Mouse (Mus musculus) neural tube, embryonic 15.5 days (tissue): Measurements from ENCODE around the gene Atp5g2. TPM values are rescaled to one million over a fixed set of nuclear protein-coding genes. Genes with fewer than 3 reads are reported as not detected.

Experiments used
- ATAC-seq: fragments of 200-750 bp; cut with Nextera tagmentation; 2 replicates; pipeline ENCODE4 v1.8.0; 2017; ENCODE audit warnings: mild to moderate bottlenecking, moderate TSS enrichment, moderate library complexity; ENCODE audit not compliant: low FRiP score
- H3K27ac ChIP-seq: fragments of 300-500 bp; sonication (generic); replicated peaks from 2 replicates; pipeline ENCODE4 v1.5.1; 2015; ENCODE audit warnings: mild to moderate bottlenecking, inconsistent platforms
- H3K27me3 ChIP-seq: fragments of 300-500 bp; sonication (generic); replicated peaks from 2 replicates; pipeline ENCODE4 v1.6.1; 2015; ENCODE audit warnings: inconsistent platforms
- H3K36me3 ChIP-seq: fragments of 300-500 bp; sonication (generic); 2 replicates; pipeline ENCODE4 v1.6.1; 2015; ENCODE audit warnings: inconsistent platforms
- H3K4me1 ChIP-seq: fragments of 300-500 bp; sonication (generic); 2 replicates; pipeline ENCODE4 v1.6.1; 2015; ENCODE audit warnings: inconsistent platforms
- H3K4me2 ChIP-seq: fragments of 300-500 bp; sonication (generic); 2 replicates; pipeline ENCODE4 v1.6.1; 2015; ENCODE audit warnings: inconsistent platforms, mild to moderate bottlenecking, moderate library complexity
- H3K4me3 ChIP-seq: fragments of 300-500 bp; sonication (generic); replicated peaks from 2 replicates; pipeline ENCODE4 v1.5.1; 2015; ENCODE audit warnings: mild to moderate bottlenecking, inconsistent platforms
- H3K9ac ChIP-seq: fragments of 300-500 bp; sonication (generic); replicated peaks from 2 replicates; pipeline ENCODE4 v1.6.1; 2015; ENCODE audit warnings: mild to moderate bottlenecking, inconsistent platforms
- H3K9me3 ChIP-seq: fragments of 300-500 bp; sonication (generic); replicated peaks from 2 replicates; pipeline ENCODE4 v1.6.1; 2016; ENCODE audit warnings: inconsistent platforms
- WGBS: fragments of 180-500 bp; shearing (Covaris S2); methylation state at CpG from one replicate; pipeline ENCODE4 v1.1.7; 2015; ENCODE audit warnings: mixed read lengths; 5-methylcytosine and 5-hydroxymethylcytosine counted together
- polyA plus RNA-seq: library from polyadenylated mRNA; unstranded; fragments of >200 nt; fragmentation: Nextera tagmentation; extraction: Ambion mirVana; gene quantifications from 2 replicates; pipeline ENCODE4 v1.2.1, GENCODE M21; 2015

Atp5g2 gene
- 49.7 and 63.7 TPM in 2 replicates for polyA plus RNA-seq

- H3K9ac ChIP-seq, result peak within 1 kb of the TSS; percentile 54
- H3K4me1 ChIP-seq, result peaks cover 46% of the 10 kb centered on the region
- H3K9me3 ChIP-seq, result no peaks in the 10 kb centered on the region
- H3K36me3 ChIP-seq, result peaks cover 2% of the 10 kb centered on the region
- peak within 1 kb of the TSS; percentile 97 for H3K27ac ChIP-seq
- under 1% methylated on average over 37 of the region's 37 CpGs for WGBS
- H3K27me3 ChIP-seq, result no peaks in the 10 kb centered on the region
- peak within 1 kb of the TSS; percentile 40 for H3K4me3 ChIP-seq
- peak within 1 kb of the TSS; percentile 76 for H3K4me2 ChIP-seq
- peak; percentile 12; the same call in 1 of the 2 replicates for ATAC-seq
Observed at GRCm38 (mm10) chr15:102672215-102673071, at the start of gene Atp5g2. Gene Atp5g2, minus strand, starts transcription at chr15:102672352.

- Histone ChIP-seq H3K9ac (peak overlapping the region; percentile 67), H3K9me3 (no peaks in the 10 kb centered on the region), H3K27ac (peak overlapping the region; percentile 18; the same call in 1 of the 2 replicates), H3K27me3 (no peaks in the 10 kb centered on the region), H3K4me2 (peak overlapping the region; percentile 73), H3K4me3 (peak overlapping the region; percentile 76), H3K36me3 (peaks cover 16% of the 10 kb centered on the region), H3K4me1 (peaks cover 19% of the 10 kb centered on the region)
- ATAC-seq, result peak; percentile 14; the same call in 1 of the 2 replicates
- 20% methylated on average over 14 of the region's 14 CpGs for WGBS
Observed at GRCm38 (mm10) chr15:102721016-102721898, 49.1 kb upstream of the Atp5g2 start.

DNA sequence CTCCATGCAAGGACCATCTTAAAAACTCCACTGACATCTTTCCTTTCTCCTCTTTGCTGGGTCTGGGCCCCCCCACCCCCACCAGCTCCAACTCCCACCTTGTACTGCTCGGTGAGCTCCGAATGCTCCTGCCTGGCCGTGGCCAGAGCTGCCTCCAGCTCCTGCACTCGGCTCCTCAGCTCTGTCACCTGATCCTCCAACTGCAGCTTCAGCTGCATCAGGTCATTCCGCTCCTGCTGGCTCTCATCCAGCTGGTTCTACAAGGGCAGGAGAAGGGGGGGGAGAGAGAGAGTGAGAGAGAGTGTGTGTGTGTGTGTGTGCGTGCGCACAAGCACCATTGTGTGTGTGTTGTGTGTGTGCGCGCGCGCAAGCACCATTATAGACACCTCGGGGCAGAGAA is 44.0 kb upstream of the Atp5g2 start:
- H3K9ac ChIP-seq, result no peak overlapping the region
- peaks cover 59% of the 10 kb centered on the region for H3K36me3 ChIP-seq
- no peak for ATAC-seq
- H3K27me3 ChIP-seq, result no peaks in the 10 kb centered on the region
- H3K4me3 ChIP-seq, result no peak overlapping the region
- no peak overlapping the region for H3K4me2 ChIP-seq
- no peaks in the 10 kb centered on the region for H3K9me3 ChIP-seq
- no peak overlapping the region for H3K27ac ChIP-seq
- WGBS, result 62% methylated on average over 12 of the region's 12 CpGs
- peaks cover 9% of the 10 kb centered on the region for H3K4me1 ChIP-seq

- H3K27me3 ChIP-seq, result no peaks in the 10 kb centered on the region
- H3K4me1 ChIP-seq, result peaks cover 29% of the 10 kb centered on the region
- no peaks in the 10 kb centered on the region for H3K9me3 ChIP-seq
- H3K4me3 ChIP-seq, result no peak overlapping the region
- WGBS, result 40% methylated on average over 6 of the region's 6 CpGs
- peak overlapping the region; percentile 41; the same call in 1 of the 2 replicates for H3K27ac ChIP-seq
- H3K36me3 ChIP-seq, result peaks cover 48% of the 10 kb centered on the region
- no peak for ATAC-seq
- no peak overlapping the region for H3K4me2 ChIP-seq
- H3K9ac ChIP-seq, result no peak overlapping the region
Observed at GRCm38 (mm10) chr15:102707736-102708269, 35.7 kb upstream of the Atp5g2 start.

GRCm38 (mm10) chr15:102705923-102706503 is 33.9 kb upstream of the Atp5g2 start:
- Histone ChIP-seq H3K9me3 (no peaks in the 10 kb centered on the region), H3K27ac (peak overlapping the region; percentile 63), H3K36me3 (peaks cover 33% of the 10 kb centered on the region), H3K4me3 (no peak overlapping the region), H3K4me1 (peaks cover 29% of the 10 kb centered on the region), H3K9ac (0 out of 2 replicates have a peak overlapping the region, but pooled peaks have one; percentile 20), H3K27me3 (no peaks in the 10 kb centered on the region), H3K4me2 (0 out of 2 replicates have a peak overlapping the region, but pooled peaks have one; percentile 0)
- 41% methylated on average over 7 of the region's 7 CpGs for WGBS
- peak; percentile 68 for ATAC-seq

- Histone ChIP-seq H3K4me1 (peaks cover 29% of the 10 kb centered on the region), H3K9ac (no peak overlapping the region), H3K4me2 (no peak overlapping the region), H3K36me3 (peaks cover 26% of the 10 kb centered on the region), H3K4me3 (no peak overlapping the region), H3K27ac (peak overlapping the region; percentile 63), H3K9me3 (no peaks in the 10 kb centered on the region), H3K27me3 (no peaks in the 10 kb centered on the region)
- 23% methylated on average over 9 of the region's 9 CpGs for WGBS
- peak; percentile 58 for ATAC-seq
Observed at GRCm38 (mm10) chr15:102705226-102705894, 33.2 kb upstream of the Atp5g2 start.

DNA sequence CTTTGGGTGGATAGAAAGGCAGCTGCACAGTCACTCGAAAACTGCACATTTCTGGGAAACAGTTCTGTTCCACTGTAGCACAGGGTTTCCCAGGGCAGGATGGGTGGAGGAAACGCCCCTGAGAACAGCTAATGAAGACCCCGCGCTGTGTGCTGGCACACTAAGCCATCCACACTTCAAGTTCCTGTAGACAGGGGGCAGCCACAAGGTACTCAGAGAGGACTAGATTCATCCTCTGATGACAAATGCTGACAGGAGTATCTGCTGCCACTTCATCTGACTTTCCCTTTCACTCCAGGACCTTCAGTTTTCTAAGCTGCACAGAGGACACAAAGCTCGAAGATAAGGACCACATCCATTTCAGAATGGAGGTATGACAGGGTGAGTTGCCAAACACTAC is 32.7 kb upstream of the Atp5g2 start:
- no peak overlapping the region for H3K4me3 ChIP-seq
- no peaks in the 10 kb centered on the region for H3K9me3 ChIP-seq
- H3K4me2 ChIP-seq, result no peak overlapping the region
- no peak overlapping the region for H3K9ac ChIP-seq
- no peaks in the 10 kb centered on the region for H3K27me3 ChIP-seq
- peaks cover 29% of the 10 kb centered on the region for H3K4me1 ChIP-seq
- ATAC-seq, result no peak
- WGBS, result 76% methylated on average over 5 of the region's 5 CpGs
- H3K27ac ChIP-seq, result peak overlapping the region; percentile 63
- H3K36me3 ChIP-seq, result peaks cover 23% of the 10 kb centered on the region

DNA sequence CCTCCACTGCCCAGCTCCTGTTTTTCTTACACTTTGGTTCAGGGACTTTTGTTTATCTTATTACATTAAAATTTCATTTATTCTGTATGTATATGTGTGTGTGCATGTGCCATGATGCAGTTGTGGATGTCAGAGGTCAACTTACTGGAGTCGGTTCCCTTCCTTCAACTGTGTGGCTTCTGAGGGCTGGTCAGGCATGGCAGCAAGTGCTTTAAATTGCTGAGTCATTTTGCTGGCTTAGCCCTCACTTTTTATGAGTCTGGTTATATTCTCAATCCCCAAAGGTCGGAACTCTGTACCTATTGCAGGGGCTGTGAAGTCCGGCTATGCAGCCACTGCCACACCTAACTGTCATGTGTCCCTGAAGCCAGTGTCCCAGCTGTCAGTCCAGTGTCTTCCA is 30.8 kb upstream of the Atp5g2 start:
- no peaks in the 10 kb centered on the region for H3K9me3 ChIP-seq
- H3K27ac ChIP-seq, result no peak overlapping the region
- no peak overlapping the region for H3K4me2 ChIP-seq
- H3K4me1 ChIP-seq, result peaks cover 36% of the 10 kb centered on the region
- 82% methylated on average over 3 of the region's 3 CpGs for WGBS
- H3K4me3 ChIP-seq, result no peak overlapping the region
- no peak for ATAC-seq
- peaks cover 5% of the 10 kb centered on the region; the same call in 1 of the 2 replicates for H3K36me3 ChIP-seq
- no peak overlapping the region for H3K9ac ChIP-seq
- peaks cover 13% of the 10 kb centered on the region for H3K27me3 ChIP-seq

GRCm38 (mm10) chr15:102698193-102698592 is 26.0 kb upstream of the Atp5g2 start:
- H3K27ac ChIP-seq, result peak overlapping the region; percentile 42
- no peaks in the 10 kb centered on the region for H3K36me3 ChIP-seq
- peaks cover 40% of the 10 kb centered on the region for H3K27me3 ChIP-seq
- 0 out of 2 replicates have a peak, but pooled peaks have one; percentile 10 for ATAC-seq
- H3K9ac ChIP-seq, result no peak overlapping the region
- no peaks in the 10 kb centered on the region for H3K9me3 ChIP-seq
- no peak overlapping the region for H3K4me3 ChIP-seq
- 1% methylated on average over 11 of the region's 11 CpGs for WGBS
- H3K4me2 ChIP-seq, result no peak overlapping the region
- peaks cover 47% of the 10 kb centered on the region for H3K4me1 ChIP-seq

GRCm38 (mm10) chr15:102696899-102697298 is 24.7 kb upstream of the Atp5g2 start:
- 36% methylated on average over 3 of the region's 3 CpGs for WGBS
- Histone ChIP-seq H3K9me3 (no peaks in the 10 kb centered on the region), H3K36me3 (no peaks in the 10 kb centered on the region), H3K4me1 (peaks cover 60% of the 10 kb centered on the region), H3K27ac (peak overlapping the region; percentile 82; the same call in 1 of the 2 replicates), H3K4me3 (no peak overlapping the region), H3K9ac (no peak overlapping the region), H3K4me2 (no peak overlapping the region), H3K27me3 (peaks cover 40% of the 10 kb centered on the region)
- no peak for ATAC-seq
